Mouse (Mus musculus) ZHBTc4 (cell line): ENCODE measurements at regions not wholly inside any gene's neighbourhood (a gene's known extent, or its start where the extent isn't known, plus 50 kb on each side); places are given as distances from the start of the nearest gene placed in this dataset.

ENCODE experiments used
- DNase-seq: peaks from one replicate; pipeline ENCODE4 v3.0.0-alpha.2; 2011; ENCODE audit warnings: low read depth, low spot score

DNA sequence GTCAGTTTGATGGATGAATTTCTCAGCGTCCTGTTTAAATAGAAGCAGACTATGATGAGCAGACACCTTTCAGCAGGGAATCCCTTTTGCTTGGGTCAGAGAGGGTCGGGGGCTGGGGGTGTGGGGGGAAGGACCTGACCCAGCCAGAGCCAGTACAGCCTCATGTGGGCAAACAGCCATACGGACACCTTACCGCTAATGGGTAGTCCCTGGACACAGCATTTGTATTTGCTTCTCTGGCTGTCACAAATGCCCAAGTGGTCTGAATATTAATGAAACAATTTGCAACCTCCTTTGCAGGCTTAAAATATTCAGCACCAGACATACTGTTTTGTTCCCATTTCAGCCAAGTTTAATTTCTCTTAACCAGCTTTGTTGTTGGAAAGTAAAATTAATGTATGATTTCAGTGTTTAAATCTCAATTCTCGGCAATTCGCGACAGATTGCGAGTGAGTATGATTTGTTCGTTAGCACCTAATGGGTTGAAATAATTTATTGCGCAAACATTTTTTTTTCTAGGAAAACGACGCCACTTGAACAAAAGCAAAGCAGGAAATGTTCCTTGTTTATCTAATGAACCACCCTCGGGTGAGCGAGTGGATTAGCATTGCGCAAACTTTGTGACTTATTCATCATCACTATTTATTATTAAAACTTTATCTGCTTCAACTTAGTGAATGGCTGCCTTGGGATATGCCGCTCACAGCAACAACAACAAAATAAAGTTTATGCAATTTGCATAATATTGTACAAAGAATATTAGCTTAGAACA is 166.2 kb downstream of the Cdh26 start:
- DNase-seq: no peak

DNA sequence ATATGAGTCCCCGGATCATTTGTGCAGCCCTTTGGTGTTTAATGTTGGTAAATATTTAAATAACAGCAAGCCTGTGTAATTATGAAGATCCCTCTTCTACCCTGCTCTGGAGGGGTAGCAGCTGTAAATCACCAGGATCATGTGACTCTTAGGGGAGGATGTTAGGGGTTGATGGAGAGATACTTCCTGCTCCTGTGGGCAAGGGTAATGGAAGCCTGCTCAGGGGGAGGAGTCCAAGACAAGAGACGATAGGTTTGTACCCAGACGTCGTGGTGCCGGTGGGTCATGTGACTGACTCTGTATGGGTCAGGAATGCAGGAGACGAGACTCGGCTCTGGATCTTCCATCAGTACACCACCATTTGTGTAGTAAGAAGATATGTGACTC is 166.7 kb downstream of the Cdh26 start:
- peak; percentile 44 for DNase-seq

DNA sequence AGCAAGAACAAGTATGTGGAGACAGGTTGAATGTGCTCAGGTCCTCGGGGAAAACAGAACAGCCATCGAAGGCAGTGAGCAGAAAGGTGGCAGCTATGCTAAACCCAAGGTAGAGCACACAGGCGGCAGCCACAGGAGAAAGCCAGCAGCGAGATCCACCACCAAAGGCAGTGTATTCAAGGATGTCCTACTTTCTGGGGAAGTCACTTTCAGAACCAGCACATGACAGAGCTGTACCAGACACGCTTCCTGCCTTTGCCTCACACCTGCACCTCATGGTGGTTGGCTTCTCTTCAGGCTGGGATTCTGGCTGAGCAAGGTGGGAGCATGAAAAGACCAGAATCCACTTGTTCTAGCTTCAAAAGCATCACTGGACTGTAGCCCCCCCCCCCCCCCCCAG is 168.0 kb downstream of the Cdh26 start:
- no peak for DNase-seq

DNA sequence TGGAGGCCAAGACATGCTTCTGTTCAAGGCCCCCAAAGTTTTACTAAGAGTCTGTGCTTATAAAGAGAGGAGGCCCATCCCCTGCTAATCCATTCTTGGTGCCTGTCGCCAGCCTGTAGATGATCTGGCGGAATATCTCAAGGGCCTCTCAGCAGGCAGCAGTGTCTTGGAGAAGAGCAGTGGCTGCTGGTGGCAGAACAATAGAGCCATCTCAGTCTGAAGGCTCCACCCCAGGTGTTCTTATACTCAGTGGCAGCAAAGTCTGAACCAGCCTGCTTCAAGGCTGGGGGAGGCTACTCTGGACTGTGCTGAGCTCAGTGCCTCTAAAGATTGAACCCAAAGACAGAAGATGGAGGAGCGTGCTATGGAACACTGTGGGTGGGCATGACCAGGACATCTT is 168.5 kb downstream of the Cdh26 start:
- peak; percentile 59 for DNase-seq

DNA sequence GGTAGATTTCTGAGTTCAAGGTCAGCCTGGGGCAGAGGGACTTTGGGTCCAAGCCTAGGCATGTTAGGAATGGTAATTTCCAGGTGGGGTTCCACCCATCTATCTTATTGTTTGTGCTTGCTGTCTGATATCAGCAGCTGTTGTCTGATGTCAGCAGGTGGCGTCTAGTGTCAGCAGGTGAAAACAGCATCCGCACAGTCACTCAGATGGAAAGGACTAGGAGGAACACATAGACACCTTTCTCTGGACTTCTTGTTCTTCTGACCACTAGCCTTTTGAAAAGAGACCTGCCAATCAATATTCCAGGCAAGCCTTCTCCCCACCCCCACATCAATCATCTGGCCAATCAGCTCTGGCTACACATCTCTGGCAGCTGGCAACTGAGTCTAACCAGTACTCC is 173.1 kb downstream of the Cdh26 start:
- DNase-seq: peak; percentile 63

DNA sequence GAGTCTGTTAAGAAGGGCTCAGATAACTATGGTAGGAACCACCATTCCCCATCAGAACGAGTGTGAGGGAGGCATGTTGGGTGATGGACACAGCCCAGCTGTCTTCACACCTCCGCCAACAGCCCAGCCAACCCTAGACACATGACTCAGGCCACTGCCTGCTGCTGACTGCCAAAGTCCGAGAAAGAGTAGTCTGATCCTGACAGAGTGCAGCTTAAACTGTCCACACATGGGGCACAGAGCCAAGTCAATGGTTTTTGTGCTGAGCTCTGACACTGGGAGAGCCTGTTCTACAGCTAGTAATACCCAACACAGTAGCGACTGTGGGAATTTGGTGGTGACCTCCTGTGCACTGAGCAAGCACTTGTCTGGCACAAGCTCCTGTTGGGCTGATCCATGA is 176.4 kb downstream of the Cdh26 start:
- no peak for DNase-seq

DNA sequence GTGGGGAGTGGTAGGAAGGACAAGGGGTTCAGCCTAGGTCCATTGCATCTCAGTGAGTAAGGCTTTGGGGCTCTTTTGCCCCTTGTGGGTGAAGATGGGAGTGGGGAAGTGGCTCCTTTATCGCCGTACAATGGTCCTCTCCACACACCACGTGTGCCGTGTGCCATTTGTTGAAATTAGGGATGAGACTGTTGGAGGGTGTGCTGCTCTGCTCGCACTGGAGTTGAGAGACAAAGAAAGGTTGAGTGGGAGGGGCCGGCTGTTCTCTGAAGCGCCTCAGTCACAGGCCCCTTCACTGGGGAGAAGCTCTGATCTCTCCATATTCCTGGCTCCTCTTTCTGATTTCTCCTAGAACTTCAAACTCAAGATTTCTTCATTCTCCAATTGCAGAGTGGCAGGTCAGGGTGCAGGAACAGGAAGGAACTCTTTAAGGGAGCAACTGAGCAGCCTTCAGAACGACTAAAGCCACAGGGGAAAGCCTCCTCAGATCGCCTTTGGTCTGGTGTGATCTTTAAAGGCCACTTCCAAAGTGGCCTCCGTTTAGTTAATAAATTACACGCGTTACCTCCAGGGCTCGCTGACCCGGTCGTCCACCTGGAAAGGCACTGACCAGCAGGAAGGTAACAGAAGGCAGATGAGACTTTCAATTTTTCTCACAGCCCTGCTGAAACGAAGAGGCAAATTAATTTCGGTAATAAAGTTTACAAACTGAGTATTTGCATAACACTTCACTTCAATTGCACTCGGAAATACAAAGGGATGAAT is 180.1 kb downstream of the Cdh26 start:
- no peak for DNase-seq

DNA sequence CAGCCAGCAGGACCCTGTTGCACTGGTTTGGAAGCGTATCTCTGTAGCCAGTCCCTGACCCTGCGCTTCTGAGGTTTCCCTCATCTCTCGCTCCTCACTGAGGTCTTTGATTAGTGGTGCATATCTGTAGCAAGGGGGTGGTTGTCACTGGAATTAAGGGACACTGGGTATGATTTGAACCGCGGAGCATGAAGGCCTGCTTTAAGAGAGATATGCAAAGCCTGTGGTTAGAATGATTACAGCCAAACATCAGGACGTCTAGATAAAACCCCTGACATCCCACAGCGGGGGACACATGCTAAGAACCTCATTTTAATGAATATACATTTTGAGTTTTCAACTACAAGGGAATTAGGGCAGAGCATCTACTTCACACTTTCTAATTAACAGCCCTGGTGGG is 184.4 kb downstream of the Cdh26 start:
- DNase-seq: no peak

DNA sequence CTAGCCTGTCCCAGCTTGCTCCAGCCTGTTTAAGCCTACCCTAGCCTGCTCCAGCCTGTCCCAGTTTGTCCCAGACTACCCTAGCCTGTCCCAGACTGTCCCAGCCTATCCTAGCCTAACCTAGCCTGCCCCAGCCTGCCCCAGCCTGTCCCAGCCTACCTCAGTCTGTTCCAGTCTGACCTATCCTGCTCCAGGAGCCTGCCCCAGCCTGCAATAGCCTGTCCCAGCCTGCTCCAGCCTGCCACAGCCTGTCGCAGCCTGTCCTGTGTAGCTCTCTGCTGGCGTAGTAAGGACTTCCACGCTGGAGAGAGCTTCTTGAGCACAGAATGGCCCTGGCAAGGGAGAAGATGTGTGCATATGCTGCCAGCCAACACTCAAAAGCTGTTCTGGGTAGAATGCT is 192.5 kb downstream of the Cdh26 start:
- DNase-seq: peak; percentile 56

DNA sequence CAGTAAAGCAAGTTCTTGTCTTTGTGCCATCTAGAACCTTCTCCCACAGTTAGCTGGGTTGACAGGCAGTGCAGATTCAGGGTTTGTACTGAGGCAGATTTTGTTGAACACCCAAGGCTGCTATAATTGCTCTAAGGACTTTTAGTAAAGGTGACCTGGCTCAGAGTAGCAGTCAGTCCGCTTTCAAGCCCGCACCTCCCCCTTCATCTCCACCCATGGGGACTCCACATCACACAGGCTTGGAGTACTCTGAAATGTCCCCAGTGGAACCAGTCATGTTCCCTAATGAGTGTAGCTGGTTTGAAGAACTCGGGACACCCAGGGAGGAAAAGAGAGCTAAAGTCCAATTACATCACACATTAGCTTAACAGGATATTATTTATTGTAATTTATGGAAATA is 194.1 kb downstream of the Cdh26 start:
- no peak for DNase-seq

DNA sequence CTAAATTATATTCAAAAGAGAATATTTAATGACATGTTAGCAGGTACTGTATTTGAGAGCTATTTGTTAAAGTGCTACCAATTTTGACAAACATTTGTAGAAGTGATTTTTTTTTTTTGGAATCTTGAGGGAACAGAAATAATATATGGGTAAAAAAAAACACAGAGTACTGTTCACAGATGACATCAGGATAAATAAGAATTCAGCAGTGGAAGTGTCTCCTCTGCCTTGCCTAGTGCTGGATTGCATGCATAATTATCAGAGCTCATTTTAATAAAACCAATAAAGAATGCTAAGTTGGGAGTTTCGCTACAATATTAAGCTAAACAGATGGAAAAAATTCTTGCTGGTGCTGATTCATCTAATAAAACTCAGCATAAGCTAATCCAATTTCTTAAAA is 194.6 kb downstream of the Cdh26 start:
- DNase-seq: no peak

DNA sequence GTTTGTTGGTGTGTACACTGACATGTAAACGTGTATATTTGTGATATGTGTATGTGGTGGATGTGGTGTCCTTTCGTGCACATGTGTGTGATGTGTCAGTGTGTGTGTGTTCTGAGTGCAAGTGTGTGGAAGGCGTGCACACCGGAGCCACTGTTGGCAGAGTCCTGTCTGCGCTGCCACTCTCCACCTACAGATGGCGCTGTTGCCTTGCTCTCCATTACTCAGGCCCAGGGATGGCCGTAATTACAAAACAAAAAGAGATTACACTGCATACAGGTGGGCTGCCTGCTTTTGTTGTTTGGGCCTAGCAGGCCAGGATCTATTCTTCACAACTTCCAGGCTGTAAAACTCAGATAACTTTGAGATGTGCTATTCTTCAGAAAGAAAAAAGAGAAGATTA is 199.4 kb downstream of the Cdh26 start:
- DNase-seq: peak; percentile 64

DNA sequence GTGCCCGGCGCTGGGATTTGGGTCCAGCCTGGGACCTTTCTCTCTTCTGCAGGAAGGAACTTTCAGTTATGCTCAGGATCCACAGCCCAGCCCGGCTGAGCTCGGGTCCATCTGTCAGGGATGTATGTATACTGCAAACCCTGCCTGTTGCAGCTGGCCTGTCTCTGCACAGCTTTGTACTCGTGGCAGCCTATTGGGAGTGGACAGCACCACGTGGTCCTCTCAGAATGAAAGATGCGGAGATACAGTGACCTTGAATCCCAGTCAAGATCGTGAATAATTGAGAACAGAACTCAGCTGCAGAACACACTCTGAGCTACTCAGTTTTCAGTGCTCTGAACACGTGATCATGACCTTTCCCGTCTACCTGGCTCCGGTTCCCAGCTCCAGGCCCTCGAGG is 200.2 kb downstream of the Cdh26 start:
- DNase-seq: no peak

DNA sequence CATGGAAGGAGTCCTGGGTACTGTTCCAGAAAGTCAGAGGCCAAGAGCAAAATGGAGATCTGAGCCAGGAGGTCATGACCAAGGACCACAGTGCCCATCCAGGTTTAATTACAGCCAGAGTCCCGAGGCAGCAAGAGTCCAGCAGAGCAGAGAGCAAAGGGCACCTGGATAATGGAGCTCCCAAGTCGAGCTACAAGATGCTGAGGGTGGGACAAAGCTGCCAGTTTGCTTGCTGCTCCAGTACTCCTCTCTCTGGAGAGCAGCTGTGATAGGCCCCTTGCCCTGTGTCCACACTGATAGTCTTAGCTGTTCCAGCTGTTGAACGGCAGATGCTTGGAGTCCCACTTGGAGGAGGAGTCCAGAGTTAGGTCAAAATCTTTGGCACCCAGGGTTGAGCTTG is 201.0 kb downstream of the Cdh26 start:
- DNase-seq: no peak

DNA sequence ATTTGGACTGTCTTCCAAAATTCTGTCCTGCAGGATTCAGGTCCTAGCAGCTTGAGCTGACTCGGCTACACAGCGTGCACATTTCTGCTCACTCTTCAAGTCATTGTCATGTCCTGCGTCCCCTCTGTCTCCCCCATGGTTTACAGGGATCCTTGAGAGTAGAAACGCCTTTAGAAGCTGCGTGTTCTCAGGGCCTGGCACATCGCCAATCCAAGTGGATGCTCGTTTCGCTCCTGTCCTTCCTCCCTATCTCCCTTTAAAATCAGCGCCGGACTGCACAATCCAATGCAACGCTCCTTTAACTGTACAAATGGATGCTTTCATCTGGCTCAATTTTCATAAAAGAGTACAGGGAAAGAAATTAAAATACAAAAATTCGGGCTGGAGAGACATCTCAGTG is 201.6 kb downstream of the Cdh26 start:
- no peak for DNase-seq

DNA sequence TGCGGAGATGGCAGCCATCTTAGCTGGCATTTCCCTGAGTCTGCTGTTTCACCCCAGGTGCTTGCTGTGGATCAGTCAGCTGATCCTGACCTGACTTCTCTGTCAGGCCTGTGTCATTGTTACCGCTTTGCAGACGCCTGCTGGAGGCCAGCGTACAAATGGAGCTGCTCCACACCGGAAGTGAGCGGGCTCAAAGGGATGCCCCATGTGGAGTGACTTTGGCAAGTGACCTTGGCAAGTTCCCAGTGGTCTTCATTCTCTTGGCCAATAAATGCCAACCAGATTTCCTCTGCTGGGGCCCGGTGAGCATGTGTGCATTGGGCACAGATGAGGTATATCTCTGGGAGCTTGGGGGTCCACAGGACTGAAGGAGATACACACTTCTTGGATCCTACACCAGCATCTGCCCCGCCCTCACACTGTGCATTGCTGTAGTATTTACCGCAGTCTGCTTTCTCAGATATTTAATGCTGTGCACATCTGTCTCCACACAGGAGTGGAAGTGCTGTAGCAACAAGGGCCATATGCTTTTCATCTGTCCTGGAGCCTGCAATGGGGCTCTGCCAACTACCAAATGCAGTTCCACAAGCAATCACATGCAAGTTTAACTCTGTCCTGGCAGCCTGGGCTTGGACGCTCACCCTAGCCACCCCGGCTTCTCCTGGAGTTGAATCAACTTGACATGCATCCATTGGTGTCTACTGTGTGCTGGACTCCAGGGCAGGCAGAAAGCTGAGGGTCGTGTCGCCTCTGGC is 202.7 kb downstream of the Cdh26 start:
- DNase-seq: peak; percentile 65

DNA sequence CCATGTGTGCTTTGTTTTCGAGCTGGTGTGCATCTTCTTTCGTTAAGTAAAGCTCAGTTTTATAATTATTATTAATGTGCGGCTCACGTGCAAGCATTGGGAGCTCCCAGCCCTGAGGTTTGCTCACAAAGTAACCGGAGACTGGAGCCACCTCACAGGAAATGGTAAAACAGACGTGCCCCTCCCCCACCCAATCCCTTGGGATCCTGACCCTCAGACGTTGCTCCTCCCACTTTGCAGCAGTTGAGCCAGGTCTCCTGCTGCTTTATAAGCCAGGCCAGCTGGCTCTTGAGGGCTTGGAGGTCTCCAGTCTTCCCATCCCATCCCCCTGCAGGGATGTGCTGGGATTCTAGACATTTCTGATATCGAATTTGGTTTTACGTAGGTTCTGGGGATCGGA is 203.8 kb downstream of the Cdh26 start:
- peak; percentile 87 for DNase-seq

DNA sequence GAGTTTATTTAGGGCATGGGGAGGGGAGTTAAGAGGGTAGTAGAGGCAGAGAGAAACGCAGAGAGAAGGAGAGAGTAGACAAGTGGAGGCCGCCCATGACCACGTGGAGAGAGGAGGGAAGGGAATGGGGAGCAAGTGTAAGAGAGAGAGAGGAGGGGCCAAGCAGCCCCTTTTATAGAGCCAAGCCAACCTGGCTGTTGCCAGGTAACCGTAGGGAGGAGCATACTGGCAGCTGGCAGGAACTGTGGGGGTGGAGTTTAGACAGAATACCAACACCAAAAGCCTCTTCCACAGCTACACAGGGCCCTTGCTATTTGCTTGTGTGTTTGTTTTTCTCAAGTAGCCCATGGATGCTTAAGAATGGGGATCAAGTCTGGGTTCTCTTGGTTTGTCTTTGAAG is 205.4 kb downstream of the Cdh26 start:
- peak; percentile 80 for DNase-seq

DNA sequence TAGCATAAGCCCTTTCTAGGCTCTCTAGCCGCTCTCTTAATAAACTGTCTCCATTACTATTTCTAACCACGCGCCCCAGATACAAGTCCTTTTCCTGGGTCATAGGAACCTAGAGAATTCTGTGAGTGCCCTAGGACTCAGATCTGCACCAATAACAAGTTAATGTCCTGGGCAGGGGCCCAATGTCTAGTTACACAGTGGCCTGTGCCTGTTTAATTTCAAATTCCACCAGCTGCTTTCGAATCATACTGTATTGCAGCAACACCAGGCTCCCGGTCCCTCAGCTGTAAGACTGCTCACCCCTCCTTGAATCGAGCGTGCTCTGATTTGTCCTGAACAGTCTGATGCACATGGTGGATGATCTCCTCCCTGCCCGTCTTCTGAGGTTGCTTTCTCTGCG is 206.6 kb downstream of the Cdh26 start:
- no peak for DNase-seq

DNA sequence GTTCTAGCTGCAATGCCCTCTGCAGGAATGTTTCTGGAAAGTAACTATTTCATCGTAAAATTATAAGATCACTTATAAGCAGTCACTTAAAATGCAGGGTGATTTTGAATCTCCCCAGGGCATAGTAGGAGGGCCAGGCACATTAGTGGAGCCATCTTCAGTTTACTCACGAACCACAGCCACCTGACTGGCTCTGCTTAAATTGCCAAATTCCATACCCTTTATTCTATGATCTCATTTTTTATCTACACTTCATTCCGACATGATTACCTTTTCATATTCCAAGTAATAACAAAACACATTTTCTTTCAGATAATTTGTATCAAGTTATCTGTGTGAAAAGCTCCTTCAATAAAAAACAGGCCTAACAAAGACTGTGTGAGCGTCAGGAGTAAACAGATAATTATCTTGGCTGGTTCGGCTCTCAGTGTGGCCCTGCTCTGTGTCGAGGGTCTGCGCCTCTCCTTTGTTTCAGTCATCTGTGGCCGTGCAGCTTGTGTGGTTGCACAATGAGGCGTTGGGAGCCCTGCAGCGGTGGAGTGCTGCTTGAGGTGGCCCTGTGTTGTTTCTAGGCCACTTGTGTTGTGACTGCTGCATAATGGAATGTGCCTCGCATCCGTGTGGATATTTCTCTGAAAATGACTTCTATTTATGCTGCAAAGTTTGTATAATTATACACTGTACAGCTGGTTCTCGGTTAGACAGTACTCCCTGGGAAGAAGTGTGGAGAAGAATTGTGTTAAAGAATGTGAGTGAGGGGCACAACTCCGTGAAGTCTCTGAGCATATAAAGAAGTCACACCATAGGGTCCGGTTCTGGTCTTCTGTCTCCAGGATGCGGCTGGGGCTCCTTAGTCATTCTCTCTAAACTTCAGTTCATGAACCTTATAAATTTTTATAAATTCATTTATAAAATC is 212.1 kb downstream of the Cdh26 start:
- no peak for DNase-seq

DNA sequence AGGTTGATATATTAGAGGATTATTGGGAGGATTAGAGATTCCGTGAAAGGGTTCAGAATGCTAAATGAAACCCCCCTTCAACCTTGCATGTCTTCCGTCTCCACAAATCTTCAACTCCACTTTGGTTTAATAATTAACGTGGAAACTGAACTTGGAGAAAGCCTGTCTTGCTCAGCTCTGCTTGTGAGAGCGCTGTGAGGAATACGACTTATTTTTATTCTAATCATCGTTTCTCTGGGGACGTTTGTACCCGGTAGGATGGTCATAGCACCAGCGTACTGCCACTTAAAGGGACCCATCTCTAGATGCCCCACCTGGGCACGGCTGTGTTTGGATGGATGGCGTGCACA is 212.7 kb downstream of the Cdh26 start:
- no peak for DNase-seq

DNA sequence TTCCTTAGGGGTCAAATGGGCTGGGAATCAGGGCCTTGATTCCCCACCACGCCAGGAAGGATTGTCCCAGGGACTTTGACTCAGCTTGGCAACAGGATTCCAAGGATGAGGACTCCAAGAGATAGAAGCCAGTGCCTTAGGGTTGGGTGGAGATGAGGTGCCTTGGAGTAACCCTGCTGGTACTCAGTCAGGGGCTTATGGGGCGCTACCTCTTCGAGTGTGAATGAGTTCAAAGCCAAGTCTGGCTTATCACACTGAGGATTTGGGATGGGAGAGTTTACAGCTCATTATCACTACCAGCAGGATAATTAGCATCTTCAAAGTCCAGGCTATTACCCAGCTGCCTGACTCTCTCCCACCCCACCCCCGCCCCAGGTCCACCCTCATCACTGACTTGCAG is 213.5 kb downstream of the Cdh26 start:
- peak; percentile 75 for DNase-seq
